ENCODE assay signal across 1 mouse cellular context in the genomic region with DNA sequence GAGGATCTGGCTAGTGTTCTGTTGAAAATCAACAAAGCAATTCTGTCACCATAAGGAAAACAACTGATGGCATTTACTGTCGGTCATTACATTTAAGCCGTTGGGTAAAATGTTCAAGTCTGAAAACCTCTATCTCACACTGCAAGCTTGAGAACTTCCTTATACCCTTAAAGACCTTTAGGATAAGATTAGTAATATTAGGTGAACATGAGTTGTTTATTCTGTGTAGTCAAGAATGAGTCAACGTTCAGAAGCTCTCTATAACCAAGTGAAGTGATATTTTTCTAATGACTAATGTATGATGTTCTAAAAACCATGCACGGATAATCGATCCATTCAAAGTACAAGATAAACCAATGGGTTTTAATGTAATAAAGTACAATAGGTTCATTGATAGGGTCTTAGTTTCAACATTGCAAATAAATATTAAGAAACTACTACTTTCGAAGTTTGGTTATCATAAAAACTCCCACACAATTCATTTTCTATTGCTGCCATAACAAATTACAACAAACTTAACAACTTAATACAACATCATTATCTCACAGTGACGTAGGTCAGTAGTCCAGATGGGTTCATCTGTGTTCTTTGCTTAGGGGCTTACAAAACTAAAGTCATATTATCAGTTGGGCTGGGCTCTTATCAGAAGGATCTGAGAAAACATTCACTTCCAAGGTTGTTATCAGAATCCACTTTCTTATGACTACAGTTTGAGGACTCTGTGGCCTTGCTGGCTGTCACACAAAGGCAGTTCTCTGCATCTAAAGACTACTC.
A peak's percentile ranks its signal among the peaks of the same experiment; 100 is the strongest.
TF ChIP-seq lines count a peak whose summit lies in the region.

No protein-coding gene starts in this region.

TF ChIP-seq in MEL, 35 proteins besides CTCF, POLR2A, EP300 and RAD21 (continued from another document):
- TF ChIP-seq NELFE (IDR thresholded peaks at IDR 0.05; ENCODE audit: low read depth, low read length) = no peak
- TF ChIP-seq MEF2A (IDR thresholded peaks at IDR 0.05; ENCODE audit: extremely low read depth, insufficient replicate concordance, low read depth, low read length, poor library complexity, severe bottlenecking) = no peak
- no peak for TF ChIP-seq MYB (IDR thresholded peaks at IDR 0.05; ENCODE audit: low read depth, low read length)
- no peak for TF ChIP-seq SIN3A (IDR thresholded peaks at IDR 0.05; ENCODE audit: low read length)
- no peak for TF ChIP-seq SMC3 (IDR thresholded peaks at IDR 0.05; ENCODE audit: low read depth, low read length)
- no peak for TF ChIP-seq MYC (IDR thresholded peaks at IDR 0.05; ENCODE audit: low read depth, low read length)
- TF ChIP-seq ELF1 (IDR thresholded peaks at IDR 0.05; ENCODE audit: low read depth, low read length) = no peak
- TF ChIP-seq MXI1 (IDR thresholded peaks at IDR 0.05; ENCODE audit: low read depth, low read length) = no peak
- no peak for TF ChIP-seq KAT2A (conservative IDR thresholded peaks at IDR 0.05; ENCODE audit: low read depth, low read length)
- TF ChIP-seq TBP (IDR thresholded peaks at IDR 0.05; ENCODE audit: low read depth, low read length) = no peak
- TF ChIP-seq RCOR1 (IDR thresholded peaks at IDR 0.05; ENCODE audit: low read depth, low read length) = no peak
- no peak for TF ChIP-seq MAX (IDR thresholded peaks at IDR 0.05; ENCODE audit: low read length)
- TF ChIP-seq ZNF384 (IDR thresholded peaks at IDR 0.05; ENCODE audit: low read depth, low read length) = no peak
- TF ChIP-seq BHLHE40 (IDR thresholded peaks at IDR 0.05; ENCODE audit: borderline replicate concordance, low read depth, low read length) = no peak
- no peak for TF ChIP-seq MAZ (IDR thresholded peaks at IDR 0.05; ENCODE audit: low read depth, low read length)
- TF ChIP-seq ETS1 (IDR thresholded peaks at IDR 0.05; ENCODE audit: low read depth, low read length) = peak; percentile 36; the same call in 1 of the 2 replicates
- TF ChIP-seq MAFK (IDR thresholded peaks at IDR 0.05; ENCODE audit: borderline replicate concordance, low read depth, low read length) = no peak
- no peak for TF ChIP-seq USF2 (IDR thresholded peaks at IDR 0.05; ENCODE audit: borderline replicate concordance in 1 of 2, insufficient read depth in 1 of 2, low read depth in 1 of 2, low read length in 2 of 2)
